Mouse (Mus musculus) MEL (cell line): ENCODE results near the gene Myo3b.

Experiments used
- CTCF ChIP-seq, 3 experiments: IDR thresholded peaks in 2 of 3; conservative IDR thresholded peaks in 1 of 3; 2 replicates each; pipeline ENCODE4 v1.5.1; 2011 to 2012; ENCODE audit warnings: low read length in 3 of 3, low read depth in 2 of 3, mild to moderate bottlenecking in 2 of 3, improper control_type of control experiment in 1 of 3, inconsistent platforms in 1 of 3, mixed read lengths in 1 of 3, moderate library complexity in 1 of 3; ENCODE audit not compliant: control insufficient read depth in 1 of 3, insufficient read depth in 1 of 3, poor library complexity in 1 of 3, severe bottlenecking in 1 of 3
- MYC ChIP-seq: IDR thresholded peaks from 2 replicates; pipeline ENCODE4 v1.6.1; 2011; ENCODE audit warnings: low read depth, mild to moderate bottlenecking, low read length, improper control_type of control experiment, moderate library complexity
- NELFE ChIP-seq: IDR thresholded peaks from 2 replicates; pipeline ENCODE4 v1.6.1; 2011; ENCODE audit warnings: low read depth, low read length, improper control_type of control experiment
- POLR2A ChIP-seq, 2 experiments: IDR thresholded peaks; 2 replicates each; pipeline ENCODE4 v1.6.1; 2011 to 2012; ENCODE audit warnings: low read length in 2 of 2, mild to moderate bottlenecking in 2 of 2, control low read depth in 1 of 2, improper control_type of control experiment in 1 of 2, low read depth in 1 of 2, moderate library complexity in 1 of 2; ENCODE audit not compliant: control insufficient read depth in 1 of 2, insufficient read depth in 1 of 2, poor library complexity in 1 of 2
- POLR2AphosphoS2 ChIP-seq: IDR thresholded peaks from 2 replicates; pipeline ENCODE4 v1.6.1; 2011; ENCODE audit warnings: low read length, improper control_type of control experiment
- ZKSCAN1 ChIP-seq: IDR thresholded peaks from 2 replicates; pipeline ENCODE4 v1.6.1; 2012; ENCODE audit warnings: low read depth, mild to moderate bottlenecking, inconsistent platforms, low read length, improper control_type of control experiment, moderate library complexity

- no peak for TF ChIP-seq POLR2A (IDR thresholded peaks at IDR 0.05; ENCODE audit: control insufficient read depth in 1 of 2, insufficient read depth in 1 of 2, low read depth in 1 of 2, low read length in 2 of 2, poor library complexity in 1 of 2)
- TF ChIP-seq NELFE, result no peak
- TF ChIP-seq MYC, result no peak
- no peak for TF ChIP-seq ZKSCAN1
- no peak for TF ChIP-seq POLR2AphosphoS2
- TF ChIP-seq CTCF (IDR thresholded peaks at IDR 0.05 in 2 of 3, conservative IDR thresholded peaks at IDR 0.05 in 1 of 3; ENCODE audit: control insufficient read depth in 1 of 3, insufficient read depth in 1 of 3, low read depth in 2 of 3, low read length in 3 of 3, poor library complexity in 1 of 3, severe bottlenecking in 1 of 3), result no peak
Observed at GRCm38 (mm10) chr2:70006492-70006891, 32.4 kb upstream of the Myo3b start.
